Mouse (Mus musculus): ENCODE results near the gene Nlrx1.

Gene Nlrx1

GRCm38 (mm10) chr9:44267319-44268026 lies 926 bp downstream of the Nlrx1 start:
- peak; percentile 39 for DNase-seq

- no peak for DNase-seq
Observed at GRCm38 (mm10) chr9:44266478-44267226, 1.7 kb downstream of the Nlrx1 start.

- no peak for DNase-seq
Observed at GRCm38 (mm10) chr9:44261388-44261787, 7.0 kb downstream of the Nlrx1 start.

GRCm38 (mm10) chr9:44259014-44259413 lies 9.4 kb downstream of the Nlrx1 start:
- no peak for DNase-seq

- no peak for DNase-seq
Observed at GRCm38 (mm10) chr9:44256213-44256612, 12.2 kb downstream of the Nlrx1 start.

- no peak for DNase-seq
Observed at GRCm38 (mm10) chr9:44255136-44255521, 13.3 kb downstream of the Nlrx1 start.

GRCm38 (mm10) chr9:44254508-44255135 lies 13.8 kb downstream of the Nlrx1 start:
- no peak for DNase-seq

- no peak for DNase-seq
Observed at GRCm38 (mm10) chr9:44253441-44253840, 15.0 kb downstream of the Nlrx1 start.

GRCm38 (mm10) chr9:44251314-44251713 lies 17.1 kb downstream of the Nlrx1 start, which contains the start of gene Pdzd3:
TSS of gene Pdzd3 (minus strand) at chr9:44251471.
- DNase-seq = peak; percentile 92

- DNase-seq = no peak
Observed at GRCm38 (mm10) chr9:44250445-44250844, 18.0 kb downstream of the Nlrx1 start.

- DNase-seq = peak; percentile 82
Observed at GRCm38 (mm10) chr9:44249181-44250146, 18.9 kb downstream of the Nlrx1 start.

- peak; percentile 55 for DNase-seq
Observed at GRCm38 (mm10) chr9:44247907-44248306, 20.5 kb downstream of the Nlrx1 start.

- DNase-seq = peak; percentile 77
Observed at GRCm38 (mm10) chr9:44243621-44244020, 24.8 kb downstream of the Nlrx1 start.

GRCm38 (mm10) chr9:44241418-44241817 lies 27.0 kb downstream of the Nlrx1 start:
- DNase-seq = no peak

GRCm38 (mm10) chr9:44240911-44241310 lies 27.5 kb downstream of the Nlrx1 start:
- no peak for DNase-seq

GRCm38 (mm10) chr9:44240399-44240798 lies 28.0 kb downstream of the Nlrx1 start, which contains the start of gene Ccdc153:
TSS of gene Ccdc153 (plus strand) at chr9:44240676.
- DNase-seq = no peak

- peak; percentile 58 for DNase-seq
Observed at GRCm38 (mm10) chr9:44239447-44239846, 29.0 kb downstream of the Nlrx1 start.

- DNase-seq = no peak
Observed at GRCm38 (mm10) chr9:44238501-44239190, 29.8 kb downstream of the Nlrx1 start.

GRCm38 (mm10) chr9:44237128-44237527 lies 31.3 kb downstream of the Nlrx1 start:
- peak; percentile 81 for DNase-seq

GRCm38 (mm10) chr9:44236601-44237000 lies 31.8 kb downstream of the Nlrx1 start:
- DNase-seq = no peak

- DNase-seq = peak; percentile 73
Observed at GRCm38 (mm10) chr9:44234479-44235427, 33.6 kb downstream of the Nlrx1 start.

Measured in kidney, adult 9 months (tissue).